Mouse (Mus musculus): ENCODE measurements around the gene Nkx2-4. TPM values are rescaled to one million over a fixed set of nuclear protein-coding genes. Genes with fewer than 3 reads are reported as not detected.

Nkx2-4 gene
- polyA plus RNA-seq (2012) = not detected in 2 replicates

- TF ChIP-seq GATA1 (IDR thresholded peaks at IDR 0.05; ENCODE audit: low read length) = no peak
These were observed at the start of gene Nkx2-4 for GRCm38 (mm10) chr2:147085072-147085870. TSS of gene Nkx2-4 (minus strand) at chr2:147085445.

DNA sequence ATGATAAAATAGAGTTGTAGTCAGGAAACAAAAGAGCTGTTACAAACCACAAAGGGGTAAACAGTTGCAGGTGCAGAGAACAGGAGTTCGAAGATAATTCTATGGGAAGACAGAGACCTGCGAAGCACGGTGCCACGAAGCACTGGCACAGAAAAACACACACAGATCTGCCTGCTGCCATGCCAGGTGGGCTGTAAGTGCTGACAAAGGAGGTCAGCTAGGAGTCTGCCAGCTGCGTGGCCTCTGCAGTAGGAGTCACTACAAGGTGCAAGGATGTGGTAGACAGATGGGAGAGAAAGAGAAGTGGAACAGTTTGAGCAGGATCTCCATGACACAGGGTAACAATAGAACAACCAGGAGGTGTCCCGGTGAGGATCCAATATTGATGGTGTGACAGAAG, 42.1 kb upstream of the Nkx2-4 start:
- no peak for TF ChIP-seq GATA1 (IDR thresholded peaks at IDR 0.05; ENCODE audit: low read length)

GRCm38 (mm10) chr2:147119736-147120135, 34.5 kb upstream of the Nkx2-4 start:
- TF ChIP-seq GATA1 (IDR thresholded peaks at IDR 0.05; ENCODE audit: low read length) = no peak

DNA sequence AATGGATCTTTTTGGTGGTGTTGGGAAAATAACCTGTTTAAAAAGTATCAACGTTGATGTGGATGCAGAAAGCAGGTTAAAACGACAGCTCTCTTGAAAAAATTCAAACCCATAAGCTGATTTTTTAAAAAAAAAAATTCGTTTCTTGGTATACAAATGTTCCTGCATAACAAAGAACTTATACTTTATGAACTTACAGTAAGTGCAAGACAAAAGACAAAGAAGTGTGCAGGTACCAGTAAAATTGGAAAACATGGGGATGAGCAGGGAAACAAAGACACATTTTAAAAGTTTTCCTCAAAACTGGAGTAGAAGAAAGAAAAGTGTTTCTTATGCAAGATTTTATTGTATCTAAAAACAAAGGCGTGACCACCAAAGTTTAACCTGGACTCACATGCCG, 1.2 kb upstream of the Nkx2-4 start:
- TF ChIP-seq GATA1 (IDR thresholded peaks at IDR 0.05; ENCODE audit: low read length) = no peak

DNA sequence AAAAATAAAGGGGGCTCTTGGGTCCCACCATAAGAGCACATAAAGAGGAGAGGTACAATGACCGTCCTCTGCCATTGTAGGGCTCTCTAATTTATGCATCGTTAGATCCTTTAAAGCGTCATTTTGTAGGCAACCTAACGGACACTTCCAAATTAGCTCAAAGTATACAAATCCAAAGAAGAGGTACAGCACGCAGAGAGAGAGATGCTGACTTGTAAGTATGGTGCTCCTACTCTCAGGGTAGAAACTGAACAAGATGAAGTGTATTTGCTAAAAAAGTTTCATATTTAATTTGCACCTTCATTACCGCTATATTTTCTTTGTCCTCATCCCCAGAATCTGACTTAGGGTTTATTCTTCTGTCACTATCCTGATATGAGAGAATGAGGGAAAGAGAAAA, 692 bp upstream of the Nkx2-4 start:
- TF ChIP-seq GATA1 (IDR thresholded peaks at IDR 0.05; ENCODE audit: low read length) = no peak

GRCm38 (mm10) chr2:147084366-147085071, 726 bp downstream of the Nkx2-4 start:
- no peak for TF ChIP-seq GATA1 (IDR thresholded peaks at IDR 0.05; ENCODE audit: low read length)

DNA sequence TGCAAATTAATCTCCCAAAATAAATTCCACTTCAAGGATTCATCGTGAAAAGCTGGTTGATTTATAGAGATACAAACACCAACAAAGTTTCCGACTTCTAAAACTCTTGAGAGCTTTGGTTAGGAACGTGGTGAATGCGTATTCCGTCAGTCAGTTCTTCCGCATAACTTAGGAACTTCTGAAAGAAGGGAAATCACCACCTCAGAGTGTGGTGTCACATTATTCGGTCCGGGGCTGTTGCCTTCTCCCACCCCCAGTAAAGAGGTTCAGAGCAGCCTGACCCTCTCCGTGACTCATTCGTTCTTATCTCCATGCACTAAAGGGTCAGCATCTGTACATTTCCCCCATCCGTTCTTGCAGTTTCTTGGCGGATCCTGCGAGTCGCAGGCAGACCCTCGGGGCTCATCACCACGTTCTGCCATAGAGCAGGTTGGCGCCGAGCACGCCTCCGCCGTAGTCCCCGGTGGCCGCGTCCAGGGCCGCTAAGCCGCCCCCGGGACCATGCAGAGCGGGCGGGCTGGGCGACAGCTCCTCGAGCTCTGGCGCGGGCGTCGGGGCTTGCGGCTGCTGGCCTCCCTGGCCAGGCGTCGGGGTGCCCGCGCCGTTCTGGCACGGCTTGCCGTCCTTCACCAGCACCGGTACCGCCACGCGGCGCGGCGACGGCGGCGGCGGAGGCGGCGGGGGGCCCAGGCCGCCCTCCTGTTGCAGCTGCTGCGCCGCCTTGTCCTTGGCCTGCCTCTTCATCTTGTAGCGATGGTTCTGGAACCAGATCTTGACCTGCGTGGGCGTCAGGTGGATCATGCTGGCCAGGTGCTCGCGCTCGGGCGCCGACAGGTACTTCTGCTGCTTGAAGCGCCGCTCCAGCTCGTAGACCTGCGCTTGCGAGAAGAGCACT, 1.5 kb downstream of the Nkx2-4 start:
- TF ChIP-seq GATA1 (IDR thresholded peaks at IDR 0.05; ENCODE audit: low read length) = no peak

GRCm38 (mm10) chr2:147082391-147082790, 2.9 kb downstream of the Nkx2-4 start:
- TF ChIP-seq GATA1 (IDR thresholded peaks at IDR 0.05; ENCODE audit: low read length) = no peak

GRCm38 (mm10) chr2:147074399-147074798, 10.8 kb downstream of the Nkx2-4 start:
- no peak for TF ChIP-seq GATA1 (IDR thresholded peaks at IDR 0.05; ENCODE audit: low read length)

DNA sequence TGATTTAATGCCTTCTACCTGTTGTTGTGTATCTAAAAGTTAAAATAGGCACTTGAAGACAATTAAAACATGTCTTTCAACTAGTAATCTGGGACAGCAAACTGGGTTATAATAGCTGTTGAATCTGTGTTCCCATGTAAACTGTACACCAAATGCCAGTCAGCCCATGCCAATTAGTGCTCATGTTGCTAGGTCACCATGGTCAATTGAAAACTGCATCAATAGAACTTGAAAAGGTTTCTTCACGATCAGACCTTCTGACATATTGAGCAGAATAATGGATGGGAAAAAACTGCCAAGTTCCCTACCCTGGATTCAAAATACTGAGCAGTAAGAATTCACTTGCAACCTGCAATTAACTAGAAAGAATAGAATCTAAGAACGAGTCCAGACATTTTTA, 11.3 kb downstream of the Nkx2-4 start:
- TF ChIP-seq GATA1 (IDR thresholded peaks at IDR 0.05; ENCODE audit: low read length) = no peak

DNA sequence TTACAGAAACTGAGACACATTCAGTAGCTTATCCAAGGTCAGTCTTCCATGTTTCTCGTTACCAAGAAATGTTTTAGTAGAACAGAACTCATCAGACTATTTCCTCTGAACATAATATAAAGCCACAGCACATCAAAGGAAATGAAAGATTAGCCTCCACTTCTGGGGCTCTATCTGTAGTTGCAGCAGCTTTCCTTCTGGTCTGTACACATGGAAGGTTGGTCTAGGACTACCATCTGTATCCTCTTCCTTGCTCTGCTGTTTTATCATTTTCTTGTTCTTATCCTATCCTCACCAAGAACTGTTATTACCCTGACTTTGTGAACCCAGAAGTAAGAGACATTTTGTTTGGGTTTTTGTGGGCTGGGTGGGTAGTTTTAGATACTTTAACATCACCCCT, 14.9 kb downstream of the Nkx2-4 start:
- no peak for TF ChIP-seq GATA1 (IDR thresholded peaks at IDR 0.05; ENCODE audit: low read length)

DNA sequence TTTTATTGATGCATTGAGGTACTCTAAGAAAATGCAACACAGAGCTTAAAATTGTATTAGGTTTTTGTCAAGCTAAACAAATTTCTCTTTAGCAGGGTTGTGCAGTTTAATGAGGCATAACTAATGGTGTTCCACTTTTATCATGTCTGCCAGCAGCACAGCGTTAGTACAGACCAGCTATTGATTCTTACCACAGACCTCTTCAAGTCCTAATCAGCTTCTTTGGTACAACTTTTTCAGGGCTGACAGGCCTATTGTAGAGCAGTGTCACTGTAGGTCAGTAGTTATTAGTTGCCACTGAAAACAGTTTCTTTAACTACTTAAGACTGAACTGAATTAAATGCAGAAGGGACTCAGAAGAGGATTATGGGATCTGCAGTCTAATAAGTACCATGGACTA, 16.2 kb downstream of the Nkx2-4 start:
- no peak for TF ChIP-seq GATA1 (IDR thresholded peaks at IDR 0.05; ENCODE audit: low read length)

DNA sequence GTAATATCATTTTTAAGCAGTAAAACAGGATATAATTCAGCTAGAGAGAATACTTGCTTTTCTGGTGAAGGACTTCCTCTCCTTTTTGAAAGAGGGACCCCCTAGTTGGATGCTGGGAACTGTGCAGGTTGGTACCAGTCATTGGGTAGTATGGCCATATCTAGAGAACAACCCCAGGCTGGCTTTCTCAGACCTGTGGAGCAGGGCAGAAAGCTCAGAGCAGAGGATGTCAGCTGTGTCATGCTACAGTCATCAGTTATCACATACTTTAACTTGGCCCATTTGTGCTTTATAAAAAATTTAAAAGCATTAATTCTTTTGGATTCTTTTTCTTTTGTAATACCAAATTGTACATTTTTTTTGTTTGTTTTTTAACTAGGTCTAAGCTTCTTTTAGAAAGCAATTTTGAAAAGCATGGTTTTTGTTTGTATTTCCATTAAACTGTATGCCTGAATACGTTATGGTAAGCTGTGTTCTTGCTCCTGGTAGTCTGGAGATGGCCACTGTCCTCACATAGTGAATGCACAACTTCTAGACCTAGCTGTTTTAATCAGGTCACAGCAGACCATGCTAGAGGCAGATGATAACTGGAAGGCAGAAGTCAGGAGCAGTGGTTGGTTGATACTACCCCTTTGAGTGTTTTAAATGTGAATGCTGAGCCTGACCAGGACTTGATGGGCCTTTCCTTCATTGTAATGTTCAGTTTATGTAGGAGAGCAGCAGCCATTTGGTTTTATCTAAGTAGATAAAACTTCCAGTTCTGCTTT, 17.6 kb downstream of the Nkx2-4 start:
- no peak for TF ChIP-seq GATA1 (IDR thresholded peaks at IDR 0.05; ENCODE audit: low read length)

DNA sequence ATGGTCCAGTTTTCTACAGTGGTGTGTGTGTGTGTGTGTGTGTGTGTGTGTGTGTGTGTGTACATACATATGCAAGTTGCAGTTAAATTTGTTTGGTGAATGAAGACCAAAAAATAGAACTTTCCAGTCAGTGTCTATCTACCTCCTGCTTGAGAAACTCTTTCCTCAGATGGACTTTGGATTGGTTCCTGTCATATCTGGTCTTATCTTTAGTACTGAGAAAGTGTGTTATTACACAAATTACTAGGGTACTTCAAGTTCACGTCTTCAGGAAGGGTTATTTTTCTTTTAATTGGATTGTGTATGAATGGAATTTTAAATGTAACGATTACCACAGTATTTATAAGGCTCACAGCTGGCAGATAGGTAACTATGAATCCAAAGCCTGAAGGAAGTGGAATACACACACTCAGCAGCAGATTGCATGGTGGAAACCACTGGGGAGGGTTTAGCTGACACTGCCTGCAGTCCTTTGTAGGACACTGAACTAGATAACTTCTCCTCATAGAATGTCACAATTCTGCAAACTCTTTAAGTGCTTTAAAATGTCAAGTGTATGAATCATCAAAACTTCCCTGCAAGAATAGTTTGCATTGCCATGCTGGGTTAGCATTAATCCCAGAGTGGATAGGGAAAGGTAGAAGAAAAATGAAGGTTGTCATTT, 31.9 kb downstream of the Nkx2-4 start:
- no peak for TF ChIP-seq GATA1 (IDR thresholded peaks at IDR 0.05; ENCODE audit: low read length)

DNA sequence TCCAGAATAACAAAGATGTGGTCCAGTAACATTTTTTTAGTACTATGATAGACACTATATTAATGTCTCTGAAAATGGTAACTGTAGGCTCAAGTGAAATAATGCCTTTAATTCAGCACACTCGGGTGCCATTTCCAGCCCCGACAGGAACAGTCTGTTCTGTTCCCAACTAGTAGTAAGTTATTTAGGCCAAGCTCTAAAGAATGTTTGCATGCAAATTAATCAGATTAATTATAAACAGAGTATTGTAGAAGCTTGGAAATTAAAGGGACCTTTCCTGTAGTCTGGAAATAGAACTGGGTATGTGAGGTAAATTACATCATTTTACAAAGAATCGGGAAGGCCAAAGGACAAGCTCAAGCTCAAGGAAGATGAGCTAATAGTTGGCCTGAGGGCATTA, 38.2 kb downstream of the Nkx2-4 start:
- no peak for TF ChIP-seq GATA1 (IDR thresholded peaks at IDR 0.05; ENCODE audit: low read length)
